In genomic region chr3:145760547-145760946, GRCm38 (mm10) we compare ENCODE assay signal across 16 mouse cellular contexts. TPM values are rescaled to one million over a fixed set of nuclear protein-coding genes. Genes with fewer than 3 reads are reported as not detected.
DNase-seq lines count a peak whose midpoint lies in the region; ATAC-seq lines count a peak whose summit lies in the region.
"Had no signal": no experiment of that assay in that cellular context is flagged by ENCODE, and none has a peak within 500 bp of the region (broad histone marks: within the 10 kb centered on the region; RNA-seq: fewer than 3 reads in every experiment).

No protein-coding gene starts in this region.

- H3K4me2 ChIP-seq in hindbrain, embryonic 13.5 days = peak overlapping the region; percentile 91
- peak overlapping the region; percentile 96 for H3K4me2 ChIP-seq in neural tube, embryonic 12.5 days (replicated peaks)
- H3K4me2 ChIP-seq in liver, embryonic 13.5 days = peak overlapping the region; percentile 34
- H3K4me2 ChIP-seq in neural tube, embryonic 15.5 days = peak overlapping the region; percentile 97

- DNase-seq in hindbrain, embryonic 10.5 days (ENCODE audit: low spot score) = no peak
- DNase-seq in neural tube, embryonic 10.5 days (ENCODE audit: extremely low spot score, low spot score) = no peak
- DNase-seq in liver, embryonic 13.5 days = no peak
- no peak for DNase-seq in heart, adult 18-20 months
- DNase-seq in ovary, postnatal 10 days (ENCODE audit: low spot score) = no peak
- DNase-seq: cerebellum, adult 11-12 months; heart, adult 2 months; lung, postnatal 4 days; right cerebral cortex, postnatal 25 days; thymus, adult 18-20 months had no signal

- no peak overlapping the region for H3K27ac ChIP-seq in hindbrain, embryonic 13.5 days
- no peak overlapping the region for H3K27ac ChIP-seq in hindbrain, embryonic 10.5 days
- H3K27ac ChIP-seq in neural tube, embryonic 12.5 days = no peak overlapping the region
- H3K27ac ChIP-seq in liver, embryonic 13.5 days = no peak overlapping the region
- no peak overlapping the region for H3K27ac ChIP-seq in neural tube, embryonic 15.5 days (replicated peaks)
- H3K27ac ChIP-seq: heart, adult 2 months; limb, embryonic 15.5 days had no signal

- peaks cover 12% of the 10 kb centered on the region; the same call in 1 of the 2 replicates for H3K27me3 ChIP-seq in hindbrain, embryonic 13.5 days
- peaks cover 50% of the 10 kb centered on the region for H3K27me3 ChIP-seq in hindbrain, embryonic 10.5 days (ENCODE audit: insufficient read depth, poor library complexity, severe bottlenecking)
- H3K27me3 ChIP-seq in neural tube, embryonic 12.5 days (replicated peaks) = peaks cover 7% of the 10 kb centered on the region; the same call in 1 of the 2 replicates
- peaks cover 36% of the 10 kb centered on the region for H3K27me3 ChIP-seq in liver, embryonic 13.5 days
- no peaks in the 10 kb centered on the region for H3K27me3 ChIP-seq in neural tube, embryonic 15.5 days (replicated peaks)

- WGBS in hindbrain, embryonic 13.5 days = 94% methylated on average over 3 of the region's 3 CpGs
- 87% methylated on average over 3 of the region's 3 CpGs for WGBS in hindbrain, embryonic 10.5 days
- WGBS in neural tube, embryonic 12.5 days = 98% methylated on average over 3 of the region's 3 CpGs
- 65% methylated on average over 3 of the region's 3 CpGs for WGBS in liver, embryonic 13.5 days (ENCODE audit: insufficient replicate concordance)
- 95% methylated on average over 3 of the region's 3 CpGs for WGBS in neural tube, embryonic 15.5 days

- peaks cover 46% of the 10 kb centered on the region for H3K4me1 ChIP-seq in hindbrain, embryonic 13.5 days (replicated peaks)
- H3K4me1 ChIP-seq in hindbrain, embryonic 10.5 days (replicated peaks) = peaks cover 33% of the 10 kb centered on the region
- peaks cover 20% of the 10 kb centered on the region for H3K4me1 ChIP-seq in neural tube, embryonic 12.5 days
- H3K4me1 ChIP-seq in liver, embryonic 13.5 days (replicated peaks) = peaks cover 47% of the 10 kb centered on the region
- H3K4me1 ChIP-seq in neural tube, embryonic 15.5 days = peaks cover 41% of the 10 kb centered on the region

- no peaks in the 10 kb centered on the region for H3K36me3 ChIP-seq in hindbrain, embryonic 13.5 days
- H3K36me3 ChIP-seq in hindbrain, embryonic 10.5 days = no peaks in the 10 kb centered on the region
- no peaks in the 10 kb centered on the region for H3K36me3 ChIP-seq in neural tube, embryonic 12.5 days
- H3K36me3 ChIP-seq in liver, embryonic 13.5 days = no peaks in the 10 kb centered on the region
- no peaks in the 10 kb centered on the region for H3K36me3 ChIP-seq in neural tube, embryonic 15.5 days
- H3K36me3 ChIP-seq: limb, embryonic 15.5 days had no signal

- ATAC-seq in hindbrain, embryonic 13.5 days (ENCODE audit: low FRiP score) = no peak
- ATAC-seq in neural tube, embryonic 12.5 days (ENCODE audit: low FRiP score, low read depth) = no peak
- ATAC-seq in liver, embryonic 13.5 days (ENCODE audit: low read depth) = no peak
- ATAC-seq in neural tube, embryonic 15.5 days (ENCODE audit: low FRiP score) = no peak
- ATAC-seq: intestine, postnatal 0 days had no signal

- no peak overlapping the region for H3K9ac ChIP-seq in hindbrain, embryonic 13.5 days
- no peak overlapping the region for H3K9ac ChIP-seq in neural tube, embryonic 12.5 days
- no peak overlapping the region for H3K9ac ChIP-seq in liver, embryonic 13.5 days
- H3K9ac ChIP-seq in neural tube, embryonic 15.5 days (replicated peaks) = no peak overlapping the region
- H3K9ac ChIP-seq: limb, embryonic 15.5 days had no signal

- H3K9me3 ChIP-seq in hindbrain, embryonic 13.5 days = no peaks in the 10 kb centered on the region
- no peaks in the 10 kb centered on the region for H3K9me3 ChIP-seq in hindbrain, embryonic 10.5 days
- no peaks in the 10 kb centered on the region for H3K9me3 ChIP-seq in neural tube, embryonic 12.5 days
- no peaks in the 10 kb centered on the region for H3K9me3 ChIP-seq in liver, embryonic 13.5 days (replicated peaks)
- H3K9me3 ChIP-seq in neural tube, embryonic 15.5 days (replicated peaks) = no peaks in the 10 kb centered on the region
- H3K9me3 ChIP-seq: limb, embryonic 15.5 days had no signal

- 0 out of 2 replicates have a peak overlapping the region, but pooled peaks have one; percentile 71 for H3K4me3 ChIP-seq in hindbrain, embryonic 13.5 days
- H3K4me3 ChIP-seq in hindbrain, embryonic 10.5 days = no peak overlapping the region
- H3K4me3 ChIP-seq in neural tube, embryonic 12.5 days = no peak overlapping the region
- H3K4me3 ChIP-seq in liver, embryonic 13.5 days (replicated peaks) = 0 out of 2 replicates have a peak overlapping the region, but pooled peaks have one; percentile 65
- H3K4me3 ChIP-seq in neural tube, embryonic 15.5 days (replicated peaks) = no peak overlapping the region
- H3K4me3 ChIP-seq: heart, adult 2 months had no signal

RNA-seq across cellular contexts. Expression of gene Ddah1, which starts 2.1 kb away (rescaled TPM):
- polyA plus RNA-seq in hindbrain, embryonic 13.5 days (2015; fragmentation: Nextera tagmentation; extraction: Ambion mirVana) = 70.1 and 75.7 TPM in 2 replicates
- polyA plus RNA-seq in hindbrain, embryonic 10.5 days (2016; fragmentation: Nextera tagmentation; extraction: Ambion mirVana) = 22.3 and 24.7 TPM in 2 replicates
- 51.7 and 53.5 TPM in 2 replicates for polyA plus RNA-seq in neural tube, embryonic 12.5 days (2016; fragmentation: Nextera tagmentation; extraction: Ambion mirVana)
- polyA plus RNA-seq in liver, embryonic 13.5 days (2015; fragmentation: Nextera tagmentation; extraction: Ambion mirVana) = 37.6 and 39.3 TPM in 2 replicates
- polyA plus RNA-seq in neural tube, embryonic 15.5 days (2015; fragmentation: Nextera tagmentation; extraction: Ambion mirVana) = 108 and 123 TPM in 2 replicates
- total RNA-seq in heart, adult 18-20 months (2021) = 1 to 10 TPM; 6.4 to 8.2 TPM
- total RNA-seq: common myeloid progenitor, adult 5-6 weeks had no signal

Comparison
In these comparisons a context has a peak if more than half of its experiments do, and no peak if none do; other contexts are left out.
1. H3K4me3 ChIP-seq: peak in hindbrain, embryonic 13.5 days (single experiment) and liver, embryonic 13.5 days (single experiment); none in hindbrain, embryonic 10.5 days (single experiment), neural tube, embryonic 12.5 days (single experiment) and neural tube, embryonic 15.5 days (single experiment).
2. H3K4me2 ChIP-seq: peak in every context shown above with its lines; median percentile 97 in neural tube, embryonic 15.5 days; 96 in neural tube, embryonic 12.5 days; 91 in hindbrain, embryonic 13.5 days; 34 in liver, embryonic 13.5 days.